Comparison of ENCODE assay signal across 8 mouse cellular contexts in genomic region chr11:5098736-5099542, GRCm38 (mm10). TPM values are rescaled to one million over a fixed set of nuclear protein-coding genes. Genes with fewer than 3 reads are reported as not detected.
DNase-seq lines count a peak whose midpoint lies in the region; ATAC-seq and TF ChIP-seq lines count a peak whose summit lies in the region.

Rhbdd3 (plus strand) TSS chr11:5098926.
Ewsr1 (minus strand) TSS chr11:5099266.

- H3K4me1 ChIP-seq in heart, embryonic 11.5 days (ENCODE audit: control insufficient read depth, insufficient read depth, low read length), result peaks cover 25% of the 10 kb centered on the region
- H3K4me1 ChIP-seq in kidney, embryonic 16.5 days (ENCODE audit: insufficient read depth, low read length), result peaks cover 34% of the 10 kb centered on the region
- peaks cover 16% of the 10 kb centered on the region for H3K4me1 ChIP-seq in liver, adult 2 months (ENCODE audit: control insufficient read depth, insufficient read depth, low read length)

- peak; percentile 99 for DNase-seq in B cell, adult 2 months
- peak; percentile 99 for DNase-seq in brain, adult 2 months (ENCODE audit: low read depth, low spot score)
- DNase-seq in liver, adult 2 months (ENCODE audit: extremely low read depth, low read depth, low spot score), result peak; percentile 84
- peak; percentile 97 for DNase-seq in splenic B cell, adult 2 months (ENCODE audit: low read depth, low spot score)

- peak within 1 kb of the TSS; percentile 65 for H3ac ChIP-seq in myocyte (ENCODE audit: control insufficient read depth, insufficient read length)

- H3K27ac ChIP-seq in heart, embryonic 11.5 days (ENCODE audit: low read depth, low read length), result peak within 1 kb of the TSS; percentile 96
- H3K27ac ChIP-seq in kidney, embryonic 16.5 days (ENCODE audit: low read length), result peak within 1 kb of the TSS; percentile 99
- peak within 1 kb of the TSS; percentile 99 for H3K27ac ChIP-seq in liver, adult 2 months (replicated peaks; ENCODE audit: insufficient read depth, low read depth, low read length)

- ATAC-seq in erythroblast, adult 5-6 weeks (replicated peaks; ENCODE audit: low FRiP score, poor library complexity, severe bottlenecking), result peak; percentile 81
- peak; percentile 89 for ATAC-seq in heart, embryonic 11.5 days (replicated peaks; ENCODE audit: insufficient number of reproducible peaks, low FRiP score, low TSS enrichment)
- ATAC-seq in kidney, embryonic 16.5 days (ENCODE audit: low FRiP score, low TSS enrichment), result peak; percentile 89

- no peak for TF ChIP-seq CTCF in liver, adult 2 months (IDR thresholded peaks at IDR 0.05; ENCODE audit: low read depth, low read length)

- no peaks in the 10 kb centered on the region for H3K9me3 ChIP-seq in heart, embryonic 11.5 days (replicated peaks; ENCODE audit: control insufficient read depth, low read length)
- H3K9me3 ChIP-seq in kidney, embryonic 16.5 days (ENCODE audit: low read length), result no peaks in the 10 kb centered on the region

- no peaks in the 10 kb centered on the region for H3K27me3 ChIP-seq in heart, embryonic 11.5 days (ENCODE audit: control insufficient read depth, insufficient read depth, low read length)
- H3K27me3 ChIP-seq in kidney, embryonic 16.5 days (ENCODE audit: insufficient read depth, low read length), result no peaks in the 10 kb centered on the region
- no peaks in the 10 kb centered on the region for H3K27me3 ChIP-seq in liver, adult 2 months (ENCODE audit: control insufficient read depth, insufficient read depth, low read length)
- no peaks in the 10 kb centered on the region for H3K27me3 ChIP-seq in myocyte (ENCODE audit: control insufficient read depth, insufficient read depth, insufficient read length)
- H3K27me3 ChIP-seq in splenic B cell, adult 2 months (ENCODE audit: control insufficient read depth, insufficient read depth, low read length, poor library complexity, severe bottlenecking), result no peaks in the 10 kb centered on the region

- H3K9ac ChIP-seq in heart, embryonic 11.5 days (ENCODE audit: low read depth, low read length), result peak within 1 kb of the TSS; percentile 99
- peak within 1 kb of the TSS; percentile 100 for H3K9ac ChIP-seq in kidney, embryonic 16.5 days (replicated peaks; ENCODE audit: low read length)
- peak within 1 kb of the TSS; percentile 95 for H3K9ac ChIP-seq in liver, adult 2 months (ENCODE audit: low read depth, low read length)

- H3K36me3 ChIP-seq in heart, embryonic 11.5 days (ENCODE audit: control insufficient read depth, insufficient read depth, low read length), result 0 out of 2 replicates have a peak, but pooled peaks cover 2% of the 10 kb centered on the region
- H3K36me3 ChIP-seq in kidney, embryonic 16.5 days (ENCODE audit: insufficient read depth, low read length), result 0 out of 2 replicates have a peak, but pooled peaks cover 7% of the 10 kb centered on the region
- no peaks in the 10 kb centered on the region for H3K36me3 ChIP-seq in liver, adult 2 months (ENCODE audit: control insufficient read depth, insufficient read depth, low read length)
- H3K36me3 ChIP-seq in myocyte (ENCODE audit: control insufficient read depth, insufficient read depth), result peaks cover 3% of the 10 kb centered on the region
- H3K36me3 ChIP-seq in splenic B cell, adult 2 months (ENCODE audit: control insufficient read depth, insufficient read depth, low read length, poor library complexity, severe bottlenecking), result no peaks in the 10 kb centered on the region

- H3K4me3 ChIP-seq in heart, embryonic 11.5 days (ENCODE audit: low read depth, low read length), result peak within 1 kb of the TSS; percentile 96
- peak within 1 kb of the TSS; percentile 100 for H3K4me3 ChIP-seq in kidney, embryonic 16.5 days (ENCODE audit: low read length)
- peak within 1 kb of the TSS; percentile 96 for H3K4me3 ChIP-seq in liver, adult 2 months (ENCODE audit: insufficient read depth, low read depth, low read length)
- peak within 1 kb of the TSS; percentile 98 for H3K4me3 ChIP-seq in myocyte

- WGBS in heart, embryonic 11.5 days (ENCODE audit: insufficient replicate concordance), result under 1% methylated on average over 79 of the region's 92 CpGs
- under 1% methylated on average over 89 of the region's 92 CpGs for WGBS in kidney, embryonic 16.5 days
- under 1% methylated on average over 90 of the region's 92 CpGs for WGBS in liver, adult 2 months

- H3K4me2 ChIP-seq in heart, embryonic 11.5 days, result peak within 1 kb of the TSS; percentile 94
- peak within 1 kb of the TSS; percentile 88 for H3K4me2 ChIP-seq in kidney, embryonic 16.5 days (replicated peaks; ENCODE audit: low read depth, low read length)
- peak within 1 kb of the TSS; percentile 100 for H3K4me2 ChIP-seq in myocyte (ENCODE audit: low read depth)

- peaks cover 24% of the 10 kb centered on the region; the same call in 1 of the 2 replicates for H3K79me2 ChIP-seq in liver, adult 2 months (ENCODE audit: control insufficient read depth, insufficient read depth, low read length)
- H3K79me2 ChIP-seq in myocyte (ENCODE audit: control insufficient read depth, insufficient read depth), result peaks cover 49% of the 10 kb centered on the region

- peak; percentile 92 for TF ChIP-seq POLR2A in liver, adult 2 months (IDR thresholded peaks at IDR 0.05; ENCODE audit: extremely low read depth, insufficient read depth, low read length)
- peak; percentile 96 for TF ChIP-seq POLR2A in myocyte (IDR thresholded peaks at IDR 0.05; ENCODE audit: insufficient read length, low read depth)

TF ChIP-seq in myocyte, 11 proteins besides CTCF, POLR2A, EP300 and RAD21:
- TF ChIP-seq SRF (IDR thresholded peaks at IDR 0.05; ENCODE audit: control insufficient read depth, insufficient read length, low read depth) (peak; percentile 17), MYOD1 (IDR thresholded peaks at IDR 0.05; ENCODE audit: control insufficient read depth in 1 of 3, insufficient read length in 2 of 3, low read depth in 2 of 3) (peak in 1 of 3 experiments; percentile 33), TCF12 (IDR thresholded peaks at IDR 0.05; ENCODE audit: insufficient read depth, poor library complexity, severe bottlenecking) (no peak), CEBPB (IDR thresholded peaks at IDR 0.05; ENCODE audit: insufficient read depth, poor library complexity, severe bottlenecking) (no peak), USF1 (IDR thresholded peaks at IDR 0.05; ENCODE audit: low read depth) (no peak), TCF3 (IDR thresholded peaks at IDR 0.05; ENCODE audit: insufficient read length, low read depth) (no peak), POLR2AphosphoS2 (IDR thresholded peaks at IDR 0.05; ENCODE audit: insufficient read length, low read depth) (peak; percentile 99), MYOG (IDR thresholded peaks at IDR 0.05; ENCODE audit: control insufficient read depth in 1 of 3, insufficient read depth in 1 of 3, insufficient read length in 2 of 3, low read depth in 2 of 3) (peak in 2 of 3 experiments; percentile 37 to 49), E2F4 (IDR thresholded peaks at IDR 0.05; ENCODE audit: insufficient read depth) (peak; percentile 35), REST (IDR thresholded peaks at IDR 0.05; ENCODE audit: insufficient read depth, insufficient read length) (peak; percentile 57)

RNA-seq across cellular contexts. Expression of gene Rhbdd3, which starts in this region (rescaled TPM):
- 5.6 and 9.2 TPM in 2 replicates for total RNA-seq in erythroblast, adult 5-6 weeks (2015; ENCODE audit: low replicate concordance)
- 4.5 and 10.9 TPM in 2 replicates for total RNA-seq in erythroblast, adult 5-6 weeks (2017; ENCODE audit: low replicate concordance)
- polyA plus RNA-seq in heart, embryonic 11.5 days (2014; fragmentation: Nextera tagmentation; extraction: Ambion mirVana), result 23.5 and 25.7 TPM in 2 replicates
- 35.1 and 39.0 TPM in 2 replicates for polyA plus RNA-seq in kidney, embryonic 16.5 days (2015; fragmentation: Nextera tagmentation; extraction: Ambion mirVana)
- total RNA-seq in liver, adult 2 months (2014; rRNA removed), result 8.6 and 13.8 TPM in 2 replicates
- polyA plus RNA-seq in liver, adult 2 months (2012; rRNA removed), result 26.5 and 30.8 TPM in 2 replicates
- 23.6 TPM for polyA plus RNA-seq in myocyte (2012; fragmentation: generic; extraction: Trizol)

RNA-seq across cellular contexts. Expression of gene Ewsr1, which starts in this region (rescaled TPM):
- 139 and 186 TPM in 2 replicates for total RNA-seq in erythroblast, adult 5-6 weeks (2015; ENCODE audit: low replicate concordance)
- total RNA-seq in erythroblast, adult 5-6 weeks (2017; ENCODE audit: low replicate concordance), result 453 and 581 TPM in 2 replicates
- 255 and 322 TPM in 2 replicates for polyA plus RNA-seq in heart, embryonic 11.5 days (2014; fragmentation: Nextera tagmentation; extraction: Ambion mirVana)
- 859 and 884 TPM in 2 replicates for polyA plus RNA-seq in kidney, embryonic 16.5 days (2015; fragmentation: Nextera tagmentation; extraction: Ambion mirVana)
- 88.6 and 89.8 TPM in 2 replicates for total RNA-seq in liver, adult 2 months (2014; rRNA removed)
- 95.1 and 112 TPM in 2 replicates for polyA plus RNA-seq in liver, adult 2 months (2012; rRNA removed)
- polyA plus RNA-seq in myocyte (2012; fragmentation: generic; extraction: Trizol), result 157 TPM

Comparison
In these comparisons a context has a peak if more than half of its experiments do, and no peak if none do; other contexts are left out.
1. Peak in every context shown above with its lines: DNase-seq, ATAC-seq, H3K4me3 ChIP-seq and H3K27ac ChIP-seq.